Mouse (Mus musculus) right cerebral cortex, postnatal 25 days (tissue): ENCODE measurements at regions not wholly inside any gene's neighbourhood (a gene's known extent, or its start where the extent isn't known, plus 50 kb on each side); places are given as distances from the start of the nearest gene placed in this dataset.

Experiments used
- DNase-seq: peaks from one replicate; pipeline ENCODE4 v3.0.0; 2022

- no peak for DNase-seq
These were observed 55.0 kb upstream of the Tbl1xr1 start for GRCm38 (mm10) chr3:22021360-22021935.

GRCm38 (mm10) chr3:22022418-22022817, 54.0 kb upstream of the Tbl1xr1 start:
- DNase-seq: no peak

GRCm38 (mm10) chr3:22023049-22023448, 53.4 kb upstream of the Tbl1xr1 start:
- no peak for DNase-seq

DNA sequence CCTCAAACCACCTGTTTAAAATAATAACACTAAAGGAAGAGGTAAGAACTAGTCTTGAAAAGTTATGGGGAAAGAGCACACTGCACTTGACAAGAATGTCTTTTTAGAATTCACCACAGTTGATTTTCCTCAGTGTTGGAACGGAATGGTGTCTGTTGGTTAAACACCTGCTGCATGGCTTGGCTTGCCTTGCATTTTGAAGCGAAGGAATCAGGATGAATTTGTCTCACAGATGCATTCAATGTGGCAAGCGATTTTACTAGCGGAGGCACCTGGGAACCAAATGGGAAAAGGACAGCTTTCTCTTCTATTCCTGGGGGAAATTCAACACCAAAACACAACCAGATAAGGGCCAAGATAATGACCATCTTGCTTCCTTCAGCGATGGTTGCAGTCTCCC, 52.9 kb upstream of the Tbl1xr1 start:
- no peak for DNase-seq

GRCm38 (mm10) chr3:22024200-22024599, 52.3 kb upstream of the Tbl1xr1 start:
- DNase-seq: no peak

DNA sequence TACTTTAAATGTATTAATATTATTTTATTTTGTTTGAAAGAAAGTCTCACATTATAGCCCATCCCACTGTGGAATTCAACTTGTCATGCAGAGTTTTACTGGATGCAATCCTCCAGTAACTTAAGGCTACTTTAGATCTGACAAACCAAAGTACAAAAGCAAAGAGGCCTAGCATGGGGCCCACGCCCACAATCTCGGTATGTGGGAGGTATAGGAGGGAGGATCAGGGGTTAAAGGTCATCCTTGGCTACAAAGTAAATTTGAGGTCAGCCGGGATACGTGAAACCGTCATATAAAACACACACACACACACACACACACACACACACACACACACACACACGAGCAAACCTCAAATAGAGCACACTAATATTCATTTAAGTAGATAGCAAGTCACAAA, 51.3 kb upstream of the Tbl1xr1 start:
- DNase-seq: no peak

DNA sequence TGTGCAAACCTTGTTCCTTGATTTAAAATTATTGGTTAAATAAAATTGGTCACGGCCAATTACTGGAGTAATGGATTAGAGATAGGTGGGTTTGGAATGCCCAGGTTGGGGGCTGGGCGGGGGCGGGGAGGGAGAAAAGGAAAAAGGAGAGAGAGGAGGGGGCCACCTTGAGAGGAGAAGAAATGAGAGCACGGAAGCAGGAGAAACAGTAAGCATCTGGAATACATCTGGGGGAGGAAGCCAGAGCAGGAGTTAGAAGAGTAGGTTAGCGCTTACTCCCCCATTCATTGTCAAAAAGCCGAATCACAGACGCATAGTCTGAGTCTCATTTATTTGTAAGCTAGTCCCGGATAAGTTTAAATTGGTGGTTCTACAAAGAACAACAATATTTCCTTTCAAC, 50.8 kb upstream of the Tbl1xr1 start:
- no peak for DNase-seq
